Mouse (Mus musculus) spleen, adult 2 months (tissue): ENCODE measurements around the gene Cilp.

Experiments
- CTCF ChIP-seq: fragments of 200-500 bp; IDR thresholded peaks from 2 replicates; pipeline ENCODE4 v1.5.1; 2011; ENCODE audit warnings: mild to moderate bottlenecking, inconsistent platforms; ENCODE audit not compliant: insufficient read depth, insufficient read length, insufficient replicate concordance; ENCODE audit errors: extremely low read depth
- POLR2A ChIP-seq: fragments of 200-500 bp; IDR thresholded peaks from 2 replicates; pipeline ENCODE4 v1.6.1; 2011; ENCODE audit warnings: low read depth, low read length, inconsistent platforms

DNA sequence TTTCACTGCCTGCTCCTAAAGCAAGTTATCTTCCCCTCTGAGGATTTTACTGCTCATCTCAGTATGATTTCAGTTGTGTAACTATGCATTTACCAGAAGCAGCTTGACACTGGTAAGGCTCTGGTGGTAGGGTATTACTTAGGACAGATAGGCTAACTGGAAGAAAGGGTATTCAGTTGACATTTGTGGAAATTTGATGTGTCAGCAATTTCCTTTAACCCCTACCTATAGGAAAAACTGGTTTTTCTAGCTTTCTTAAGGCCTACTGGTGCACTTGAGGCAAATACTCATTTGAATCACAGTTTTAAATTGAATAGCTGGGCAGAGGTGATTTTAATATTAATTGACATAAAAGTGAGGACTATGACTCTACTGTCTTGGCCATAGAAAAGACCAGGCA is 61.0 kb downstream of the Cilp start:
- TF ChIP-seq CTCF = no peak
- TF ChIP-seq POLR2A = no peak
